Mouse (Mus musculus) midbrain, embryonic 15.5 days (tissue): ENCODE results near the gene Lrrtm3. TPM values are rescaled to one million over a fixed set of nuclear protein-coding genes. Genes with fewer than 3 reads are reported as not detected.

ENCODE experiments used
- polyA plus RNA-seq: library from polyadenylated mRNA; unstranded; fragments of >200 nt; fragmentation: Nextera tagmentation; extraction: Ambion mirVana; gene quantifications from 2 replicates; pipeline ENCODE4 v1.2.1, GENCODE M21; 2015

Lrrtm3 gene
- polyA plus RNA-seq, 1 experiment from 2014 or later = 39.0 TPM

Other genes starting within 250 kb of the Lrrtm3 start
- gene Gm10118, start 162.8 kb downstream of the Lrrtm3 start, polyA plus RNA-seq = 1.4 TPM in 2 replicates